Mouse (Mus musculus) lung, adult 2 months (tissue): ENCODE results near the gene Tspan33.

Experiments
- CTCF ChIP-seq: fragments of 200-500 bp; IDR thresholded peaks from 2 replicates; pipeline ENCODE4 v1.5.1; 2011; ENCODE audit warnings: mild to moderate bottlenecking, low read length, control low read depth; ENCODE audit not compliant: insufficient read depth
- POLR2A ChIP-seq: fragments of 200-500 bp; IDR thresholded peaks from 2 replicates; pipeline ENCODE4 v1.6.1; 2011; ENCODE audit warnings: low read depth, mild to moderate bottlenecking, control low read depth, low read length, borderline replicate concordance; ENCODE audit errors: extremely low read depth

GRCm38 (mm10) chr6:29711318-29711717, 17.3 kb downstream of the Tspan33 start:
- no peak for TF ChIP-seq CTCF
- no peak for TF ChIP-seq POLR2A
